Mouse (Mus musculus): Measurements from ENCODE around the gene Cirbp.
A peak's percentile ranks its signal among the peaks of the same experiment; 100 is the strongest.

The Cirbp gene

GRCm38 (mm10) chr10:80165392-80166128 is at the start of gene Cirbp:
Gene Cirbp (plus strand): TSS chr10:80165985.
- DNase-seq (ENCODE audit: low read depth, low spot score): peak; percentile 20

- DNase-seq (ENCODE audit: low read depth, low spot score): peak; percentile 48
Observed at GRCm38 (mm10) chr10:80116563-80116926, 49.2 kb upstream of the Cirbp start.

GRCm38 (mm10) chr10:80116927-80117691 is 48.7 kb upstream of the Cirbp start:
- peak; percentile 36 for DNase-seq (ENCODE audit: low read depth, low spot score)

GRCm38 (mm10) chr10:80117736-80118135 is 48.0 kb upstream of the Cirbp start:
- DNase-seq (ENCODE audit: low read depth, low spot score): peak; percentile 34

GRCm38 (mm10) chr10:80118552-80118951 is 47.2 kb upstream of the Cirbp start:
- no peak for DNase-seq (ENCODE audit: low read depth, low spot score)

GRCm38 (mm10) chr10:80120146-80120545 is 45.6 kb upstream of the Cirbp start:
- DNase-seq (ENCODE audit: low read depth, low spot score): no peak

- DNase-seq (ENCODE audit: low read depth, low spot score): no peak
Observed at GRCm38 (mm10) chr10:80121639-80122038, 44.1 kb upstream of the Cirbp start.

GRCm38 (mm10) chr10:80123932-80124562 is 41.7 kb upstream of the Cirbp start:
- DNase-seq (ENCODE audit: low read depth, low spot score): no peak

GRCm38 (mm10) chr10:80127920-80128319 is 37.9 kb upstream of the Cirbp start:
- no peak for DNase-seq (ENCODE audit: low read depth, low spot score)

GRCm38 (mm10) chr10:80129846-80130245 is 35.9 kb upstream of the Cirbp start:
- DNase-seq (ENCODE audit: low read depth, low spot score): no peak

GRCm38 (mm10) chr10:80130403-80131031 is 35.3 kb upstream of the Cirbp start:
- no peak for DNase-seq (ENCODE audit: low read depth, low spot score)

- DNase-seq (ENCODE audit: low read depth, low spot score): no peak
Observed at GRCm38 (mm10) chr10:80131316-80131951, 34.4 kb upstream of the Cirbp start.

- no peak for DNase-seq (ENCODE audit: low read depth, low spot score)
Observed at GRCm38 (mm10) chr10:80131952-80132350, 33.8 kb upstream of the Cirbp start.

GRCm38 (mm10) chr10:80133226-80133849 is 32.4 kb upstream of the Cirbp start:
- peak; percentile 48 for DNase-seq (ENCODE audit: low read depth, low spot score)

- no peak for DNase-seq (ENCODE audit: low read depth, low spot score)
Observed at GRCm38 (mm10) chr10:80134421-80134820, 31.4 kb upstream of the Cirbp start.

GRCm38 (mm10) chr10:80135161-80135560 is 30.6 kb upstream of the Cirbp start:
- DNase-seq (ENCODE audit: low read depth, low spot score): no peak

- no peak for DNase-seq (ENCODE audit: low read depth, low spot score)
Observed at GRCm38 (mm10) chr10:80135641-80136040, 30.1 kb upstream of the Cirbp start.

- no peak for DNase-seq (ENCODE audit: low read depth, low spot score)
Observed at GRCm38 (mm10) chr10:80136179-80136951, 29.4 kb upstream of the Cirbp start.

GRCm38 (mm10) chr10:80136952-80137625 is 28.7 kb upstream of the Cirbp start:
- DNase-seq (ENCODE audit: low read depth, low spot score): peak; percentile 66
